Comparison of ENCODE assay signal across 15 mouse cellular contexts in genomic region chr1:38288716-38289115, GRCm38 (mm10).
A peak's percentile ranks its signal among the peaks of the same experiment; 100 is the strongest.
DNase-seq lines count a peak whose midpoint lies in the region; ATAC-seq and TF ChIP-seq lines count a peak whose summit lies in the region.
"Had no signal": no experiment of that assay in that cellular context is flagged by ENCODE, and none has a peak within 500 bp of the region (broad histone marks: within the 10 kb centered on the region; RNA-seq: fewer than 3 reads in every experiment).

No protein-coding gene starts in this region.

- no peak for ATAC-seq in heart, embryonic 12.5 days (ENCODE audit: insufficient number of reproducible peaks, low FRiP score)
- ATAC-seq in intestine, embryonic 16.5 days = no peak
- ATAC-seq: midbrain, embryonic 13.5 days had no signal

- no peak overlapping the region for H3K4me2 ChIP-seq in heart, embryonic 12.5 days
- no peak overlapping the region for H3K4me2 ChIP-seq in intestine, embryonic 16.5 days (ENCODE audit: low read depth, low read length)
- H3K4me2 ChIP-seq: embryonic facial prominence, embryonic 13.5 days; hindbrain, embryonic 13.5 days; limb, embryonic 13.5 days; midbrain, embryonic 13.5 days had no signal

- peak; percentile 75 for DNase-seq in heart, embryonic 10.5 days (ENCODE audit: low spot score)
- peak; percentile 95 for DNase-seq in brain, adult 2 months (ENCODE audit: low read depth, low spot score)
- peak; percentile 41 to 55 for DNase-seq in left cerebral cortex, adult 2 months (ENCODE audit: extremely low spot score in 1 of 2, low spot score in 2 of 2)
- peak; percentile 60 to 85 for DNase-seq in right cerebral cortex, postnatal 10 days (ENCODE audit: low spot score in 2 of 2)
- no peak for DNase-seq in retina, embryonic 14.5 days (ENCODE audit: low spot score)
- no peak for DNase-seq in cerebellum, postnatal 25 days
- DNase-seq: cerebellum, adult 11-12 months; gastrocnemius, postnatal 25 days had no signal

- peaks cover 10% of the 10 kb centered on the region; the same call in 1 of the 2 replicates for H3K4me1 ChIP-seq in heart, embryonic 10.5 days
- H3K4me1 ChIP-seq in heart, embryonic 12.5 days (replicated peaks) = peaks cover 15% of the 10 kb centered on the region; the same call in 1 of the 2 replicates
- H3K4me1 ChIP-seq in intestine, embryonic 16.5 days (ENCODE audit: control insufficient read depth, insufficient read depth, low read length) = no peaks in the 10 kb centered on the region

- 50% methylated on average over 1 of the region's 1 CpGs for WGBS in heart, embryonic 10.5 days
- 41% methylated on average over 1 of the region's 1 CpGs for WGBS in heart, embryonic 12.5 days
- 93% methylated on average over 1 of the region's 1 CpGs for WGBS in intestine, embryonic 16.5 days

- no peak overlapping the region for H3K27ac ChIP-seq in heart, embryonic 10.5 days
- no peak overlapping the region for H3K27ac ChIP-seq in heart, embryonic 12.5 days (ENCODE audit: poor library complexity, severe bottlenecking)
- no peak overlapping the region for H3K27ac ChIP-seq in left cerebral cortex, adult 2 months
- no peak overlapping the region for H3K27ac ChIP-seq in intestine, embryonic 16.5 days (ENCODE audit: low read length)
- H3K27ac ChIP-seq: embryonic facial prominence, embryonic 13.5 days; hindbrain, embryonic 13.5 days; limb, embryonic 13.5 days; liver, embryonic 14.5 days; midbrain, embryonic 13.5 days had no signal

- no peak for TF ChIP-seq CTCF in left cerebral cortex, adult 2 months (IDR thresholded peaks at IDR 0.05)

- no peaks in the 10 kb centered on the region for H3K27me3 ChIP-seq in heart, embryonic 10.5 days (ENCODE audit: insufficient read depth, poor library complexity, severe bottlenecking)
- H3K27me3 ChIP-seq in heart, embryonic 12.5 days (replicated peaks) = no peaks in the 10 kb centered on the region
- H3K27me3 ChIP-seq in intestine, embryonic 16.5 days (replicated peaks; ENCODE audit: control insufficient read depth, insufficient read depth, low read length) = no peaks in the 10 kb centered on the region
- H3K27me3 ChIP-seq: embryonic facial prominence, embryonic 13.5 days; hindbrain, embryonic 13.5 days; limb, embryonic 13.5 days; midbrain, embryonic 13.5 days had no signal

- H3K4me3 ChIP-seq in heart, embryonic 10.5 days = no peak overlapping the region
- no peak overlapping the region for H3K4me3 ChIP-seq in heart, embryonic 12.5 days
- no peak overlapping the region for H3K4me3 ChIP-seq in left cerebral cortex, adult 2 months
- no peak overlapping the region for H3K4me3 ChIP-seq in intestine, embryonic 16.5 days (ENCODE audit: low read length)
- H3K4me3 ChIP-seq: embryonic facial prominence, embryonic 13.5 days; hindbrain, embryonic 13.5 days; limb, embryonic 13.5 days; midbrain, embryonic 13.5 days had no signal

- H3K9ac ChIP-seq in heart, embryonic 12.5 days = no peak overlapping the region
- no peak overlapping the region for H3K9ac ChIP-seq in intestine, embryonic 16.5 days (ENCODE audit: low read depth, low read length)
- H3K9ac ChIP-seq: embryonic facial prominence, embryonic 13.5 days; hindbrain, embryonic 13.5 days; limb, embryonic 13.5 days; liver, embryonic 14.5 days; midbrain, embryonic 13.5 days had no signal

- H3K36me3 ChIP-seq in heart, embryonic 10.5 days = no peaks in the 10 kb centered on the region
- no peaks in the 10 kb centered on the region for H3K36me3 ChIP-seq in heart, embryonic 12.5 days
- no peaks in the 10 kb centered on the region for H3K36me3 ChIP-seq in intestine, embryonic 16.5 days (ENCODE audit: control insufficient read depth, insufficient read depth, low read length)
- H3K36me3 ChIP-seq: embryonic facial prominence, embryonic 13.5 days; hindbrain, embryonic 13.5 days; midbrain, embryonic 13.5 days had no signal

- intact Hi-C loops in left cerebral cortex, adult 2 months (cut with DNase I) = loop anchor here (1.0 to 5.0 kb wide), 5 partner anchors 46 to 340 kb away; no protein-coding TSS in a partner anchor

- H3K9me3 ChIP-seq in heart, embryonic 10.5 days = no peaks in the 10 kb centered on the region
- no peaks in the 10 kb centered on the region for H3K9me3 ChIP-seq in heart, embryonic 12.5 days (replicated peaks)
- no peaks in the 10 kb centered on the region for H3K9me3 ChIP-seq in intestine, embryonic 16.5 days (ENCODE audit: control insufficient read depth, low read length)
- H3K9me3 ChIP-seq: embryonic facial prominence, embryonic 13.5 days; hindbrain, embryonic 13.5 days; limb, embryonic 13.5 days; midbrain, embryonic 13.5 days had no signal

Comparison
In these comparisons a context has a peak if more than half of its experiments do, and no peak if none do; other contexts are left out.
1. DNase-seq: peak in heart, embryonic 10.5 days (single experiment), brain, adult 2 months (single experiment), left cerebral cortex, adult 2 months (2 of 2) and right cerebral cortex, postnatal 10 days (2 of 2); none in retina, embryonic 14.5 days (single experiment) and cerebellum, postnatal 25 days (0 of 2).